Comparison of ENCODE assay signal across 8 mouse cellular contexts in the genomic region with DNA sequence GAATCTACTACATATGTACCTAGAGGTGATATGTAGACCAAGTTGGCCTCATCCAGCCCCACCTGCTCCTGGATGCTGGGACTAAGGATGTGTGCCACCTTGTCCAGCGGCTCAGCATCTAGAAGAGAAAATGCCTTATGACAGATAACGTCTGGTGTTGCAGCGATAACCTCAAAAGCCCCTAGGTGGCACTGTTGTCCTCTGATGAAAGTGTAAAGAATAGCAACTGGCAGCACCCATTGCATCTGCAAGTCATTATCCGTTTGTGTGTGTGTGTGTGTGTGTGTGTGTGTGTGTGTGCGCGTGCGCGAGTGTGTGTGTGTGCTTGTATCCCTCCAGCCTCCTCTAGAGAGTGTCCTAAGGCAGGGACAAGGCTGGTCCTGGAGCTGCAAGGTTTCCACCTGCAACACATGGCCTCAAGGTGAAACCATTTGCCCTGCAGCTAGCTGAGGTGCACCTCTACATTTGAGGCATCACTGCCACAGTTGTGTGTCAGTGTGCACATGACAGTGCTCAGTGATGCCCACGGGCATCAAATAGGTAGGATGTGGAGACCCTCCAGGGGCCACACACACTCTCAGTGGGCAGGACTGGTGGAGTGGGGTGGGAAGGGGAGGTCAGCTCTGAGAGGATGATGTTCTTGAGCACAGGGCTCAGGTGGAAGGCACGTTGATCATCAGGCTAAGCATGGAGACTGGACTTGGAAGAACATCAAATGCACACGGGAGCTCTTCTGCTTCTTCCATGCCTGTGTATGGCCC. TPM values are rescaled to one million over a fixed set of nuclear protein-coding genes. Genes with fewer than 3 reads are reported as not detected.
DNase-seq lines count a peak whose midpoint lies in the region; ATAC-seq and TF ChIP-seq lines count a peak whose summit lies in the region.

No protein-coding gene starts in this region.

- TF ChIP-seq CTCF in stomach, postnatal 0 days (IDR thresholded peaks at IDR 0.05; ENCODE audit: low read depth), result peak; percentile 93

- peak; percentile 60 for ATAC-seq in heart, embryonic 16.5 days (replicated peaks; ENCODE audit: extremely low read depth, insufficient read depth, low FRiP score)
- peak; percentile 69 for ATAC-seq in liver, embryonic 13.5 days (ENCODE audit: low read depth)
- no peak for ATAC-seq in neural tube, embryonic 11.5 days (ENCODE audit: insufficient read depth, low FRiP score, low TSS enrichment)
- ATAC-seq in stomach, postnatal 0 days (ENCODE audit: low FRiP score, low TSS enrichment), result peak; percentile 91

- no peak overlapping the region for H3K4me2 ChIP-seq in heart, embryonic 16.5 days (ENCODE audit: low read depth, low read length)
- no peak overlapping the region for H3K4me2 ChIP-seq in liver, embryonic 13.5 days
- H3K4me2 ChIP-seq in neural tube, embryonic 11.5 days (ENCODE audit: low read depth), result no peak overlapping the region
- no peak overlapping the region for H3K4me2 ChIP-seq in stomach, postnatal 0 days (replicated peaks; ENCODE audit: low read depth)

- peak overlapping the region; percentile 40; the same call in 1 of the 2 replicates for H3K27ac ChIP-seq in forebrain, embryonic 10.5 days
- no peak overlapping the region for H3K27ac ChIP-seq in heart, embryonic 16.5 days (ENCODE audit: low read length)
- no peak overlapping the region for H3K27ac ChIP-seq in liver, embryonic 13.5 days
- H3K27ac ChIP-seq in neural tube, embryonic 11.5 days (ENCODE audit: low read depth, low read length), result no peak overlapping the region
- no peak overlapping the region for H3K27ac ChIP-seq in stomach, postnatal 0 days (replicated peaks)

- H3K9ac ChIP-seq in heart, embryonic 16.5 days (ENCODE audit: low read length), result no peak overlapping the region
- H3K9ac ChIP-seq in liver, embryonic 13.5 days, result no peak overlapping the region
- H3K9ac ChIP-seq in neural tube, embryonic 11.5 days (ENCODE audit: low read length), result no peak overlapping the region
- H3K9ac ChIP-seq in stomach, postnatal 0 days (ENCODE audit: low read length), result no peak overlapping the region

- H3K36me3 ChIP-seq in forebrain, embryonic 10.5 days (replicated peaks), result peaks cover 28% of the 10 kb centered on the region
- H3K36me3 ChIP-seq in heart, embryonic 16.5 days (ENCODE audit: control insufficient read depth, insufficient read depth), result peaks cover 10% of the 10 kb centered on the region
- H3K36me3 ChIP-seq in liver, embryonic 13.5 days, result 0 out of 2 replicates have a peak, but pooled peaks cover 3% of the 10 kb centered on the region
- no peaks in the 10 kb centered on the region for H3K36me3 ChIP-seq in neural tube, embryonic 11.5 days (ENCODE audit: control insufficient read depth, insufficient read depth, low read length)
- 0 out of 2 replicates have a peak, but pooled peaks cover 2% of the 10 kb centered on the region for H3K36me3 ChIP-seq in stomach, postnatal 0 days (ENCODE audit: control insufficient read depth, insufficient read depth, low read length)

- H3K9me3 ChIP-seq in forebrain, embryonic 10.5 days, result no peaks in the 10 kb centered on the region
- H3K9me3 ChIP-seq in heart, embryonic 16.5 days (replicated peaks; ENCODE audit: control insufficient read depth, low read length), result no peaks in the 10 kb centered on the region
- no peaks in the 10 kb centered on the region for H3K9me3 ChIP-seq in liver, embryonic 13.5 days (replicated peaks)
- H3K9me3 ChIP-seq in neural tube, embryonic 11.5 days (ENCODE audit: control insufficient read depth, low read length), result no peaks in the 10 kb centered on the region
- H3K9me3 ChIP-seq in stomach, postnatal 0 days (ENCODE audit: control insufficient read depth, low read length), result no peaks in the 10 kb centered on the region

- H3K27me3 ChIP-seq in forebrain, embryonic 10.5 days (ENCODE audit: poor library complexity, severe bottlenecking), result no peaks in the 10 kb centered on the region
- no peaks in the 10 kb centered on the region for H3K27me3 ChIP-seq in heart, embryonic 16.5 days (ENCODE audit: control insufficient read depth, insufficient read depth, low read length)
- H3K27me3 ChIP-seq in liver, embryonic 13.5 days, result no peaks in the 10 kb centered on the region
- no peaks in the 10 kb centered on the region for H3K27me3 ChIP-seq in neural tube, embryonic 11.5 days (ENCODE audit: control insufficient read depth, insufficient read depth, low read length)
- H3K27me3 ChIP-seq in stomach, postnatal 0 days (ENCODE audit: control insufficient read depth, insufficient read depth, low read length), result no peaks in the 10 kb centered on the region

- H3K4me1 ChIP-seq in forebrain, embryonic 10.5 days, result peaks cover 5% of the 10 kb centered on the region
- H3K4me1 ChIP-seq in heart, embryonic 16.5 days (ENCODE audit: control insufficient read depth, insufficient read depth, low read length), result no peaks in the 10 kb centered on the region
- H3K4me1 ChIP-seq in liver, embryonic 13.5 days (replicated peaks), result peaks cover 3% of the 10 kb centered on the region; the same call in 1 of the 2 replicates
- H3K4me1 ChIP-seq in neural tube, embryonic 11.5 days (ENCODE audit: control insufficient read depth, insufficient read depth, low read length), result no peaks in the 10 kb centered on the region
- no peaks in the 10 kb centered on the region for H3K4me1 ChIP-seq in stomach, postnatal 0 days (replicated peaks; ENCODE audit: control insufficient read depth, insufficient read depth)

- WGBS in forebrain, embryonic 10.5 days, result 31% methylated on average over 11 of the region's 11 CpGs
- 27% methylated on average over 11 of the region's 11 CpGs for WGBS in heart, embryonic 16.5 days
- WGBS in liver, embryonic 13.5 days (ENCODE audit: insufficient replicate concordance), result 20% methylated on average over 11 of the region's 11 CpGs
- 28% methylated on average over 11 of the region's 11 CpGs for WGBS in neural tube, embryonic 11.5 days
- 23% methylated on average over 11 of the region's 11 CpGs for WGBS in stomach, postnatal 0 days

- TF ChIP-seq EP300 in stomach, postnatal 0 days (optimal IDR thresholded peaks at IDR 0.05), result no peak

- DNase-seq in CD8-positive naive resting alpha-beta T cell, adult 2 months (ENCODE audit: low read depth in 2 of 2, low spot score in 2 of 2), result peak; percentile 69 to 76
- DNase-seq in c-Kit-positive CD71-negative TER-119-negative erythroid progenitor cells, embryonic 14.5 days (ENCODE audit: low read depth), result peak; percentile 92
- DNase-seq in forebrain, embryonic 10.5 days (ENCODE audit: extremely low spot score, low spot score), result peak; percentile 79
- peak; percentile 66 to 81 for DNase-seq in kidney, postnatal 25 days
- peak; percentile 65 for DNase-seq in liver, embryonic 13.5 days
- peak; percentile 80 for DNase-seq in neural tube, embryonic 11.5 days (ENCODE audit: low spot score)
- peak; percentile 84 for DNase-seq in stomach, postnatal 0 days (ENCODE audit: low spot score)

- no peak overlapping the region for H3K4me3 ChIP-seq in forebrain, embryonic 10.5 days
- no peak overlapping the region for H3K4me3 ChIP-seq in heart, embryonic 16.5 days (ENCODE audit: low read length)
- no peak overlapping the region for H3K4me3 ChIP-seq in liver, embryonic 13.5 days (replicated peaks)
- no peak overlapping the region for H3K4me3 ChIP-seq in neural tube, embryonic 11.5 days (ENCODE audit: low read depth, low read length)
- H3K4me3 ChIP-seq in stomach, postnatal 0 days (ENCODE audit: low read depth, low read length), result no peak overlapping the region

RNA-seq across cellular contexts. Expression of a gene that starts 27.5 kb away (rescaled TPM):
- polyA plus RNA-seq in forebrain, embryonic 10.5 days (2016; fragmentation: Nextera tagmentation; extraction: Ambion mirVana), result 8.2 TPM in 2 replicates
- 9.0 and 10.2 TPM in 2 replicates for polyA plus RNA-seq in heart, embryonic 16.5 days (2015; fragmentation: Nextera tagmentation; extraction: Ambion mirVana)
- 1.9 and 2.7 TPM in 2 replicates for polyA plus RNA-seq in liver, embryonic 13.5 days (2015; fragmentation: Nextera tagmentation; extraction: Ambion mirVana)
- polyA plus RNA-seq in neural tube, embryonic 11.5 days (2014; fragmentation: Nextera tagmentation; extraction: Ambion mirVana), result 11.0 and 11.1 TPM in 2 replicates
- 5.7 and 5.8 TPM in 2 replicates for polyA plus RNA-seq in stomach, postnatal 0 days (2015; fragmentation: Nextera tagmentation; extraction: Ambion mirVana)

RNA-seq across cellular contexts. Expression of a gene that starts 27.7 kb away (rescaled TPM):
- 0.70 and 1.1 TPM in 2 replicates for polyA plus RNA-seq in forebrain, embryonic 10.5 days (2016; fragmentation: Nextera tagmentation; extraction: Ambion mirVana)
- polyA plus RNA-seq in heart, embryonic 16.5 days (2015; fragmentation: Nextera tagmentation; extraction: Ambion mirVana), result 0.84 and 1.2 TPM in 2 replicates
- 0.23 and 0.27 TPM in 2 replicates for polyA plus RNA-seq in liver, embryonic 13.5 days (2015; fragmentation: Nextera tagmentation; extraction: Ambion mirVana)
- polyA plus RNA-seq in neural tube, embryonic 11.5 days (2014; fragmentation: Nextera tagmentation; extraction: Ambion mirVana), result 0.89 and 1.3 TPM in 2 replicates
- polyA plus RNA-seq in stomach, postnatal 0 days (2015; fragmentation: Nextera tagmentation; extraction: Ambion mirVana), result 1.3 and 1.4 TPM in 2 replicates

RNA-seq across cellular contexts. Expression of a gene that starts 29.5 kb away (rescaled TPM):
- not detected in 2 replicates for polyA plus RNA-seq in forebrain, embryonic 10.5 days (2016; fragmentation: Nextera tagmentation; extraction: Ambion mirVana)
- 3.3 and 6.5 TPM in 2 replicates for polyA plus RNA-seq in heart, embryonic 16.5 days (2015; fragmentation: Nextera tagmentation; extraction: Ambion mirVana)
- 46.6 and 49.4 TPM in 2 replicates for polyA plus RNA-seq in liver, embryonic 13.5 days (2015; fragmentation: Nextera tagmentation; extraction: Ambion mirVana)
- 0.78 and 0.88 TPM in 2 replicates for polyA plus RNA-seq in neural tube, embryonic 11.5 days (2014; fragmentation: Nextera tagmentation; extraction: Ambion mirVana)
- polyA plus RNA-seq in stomach, postnatal 0 days (2015; fragmentation: Nextera tagmentation; extraction: Ambion mirVana), result 2.4 and 2.5 TPM in 2 replicates

RNA-seq across cellular contexts. Expression of a gene that starts 41.0 kb away (rescaled TPM):
- 15.1 and 15.2 TPM in 2 replicates for polyA plus RNA-seq in forebrain, embryonic 10.5 days (2016; fragmentation: Nextera tagmentation; extraction: Ambion mirVana)
- 11.3 and 12.0 TPM in 2 replicates for polyA plus RNA-seq in heart, embryonic 16.5 days (2015; fragmentation: Nextera tagmentation; extraction: Ambion mirVana)
- 3.2 TPM in 2 replicates for polyA plus RNA-seq in liver, embryonic 13.5 days (2015; fragmentation: Nextera tagmentation; extraction: Ambion mirVana)
- 15.4 and 15.9 TPM in 2 replicates for polyA plus RNA-seq in neural tube, embryonic 11.5 days (2014; fragmentation: Nextera tagmentation; extraction: Ambion mirVana)
- 6.3 and 7.8 TPM in 2 replicates for polyA plus RNA-seq in stomach, postnatal 0 days (2015; fragmentation: Nextera tagmentation; extraction: Ambion mirVana)
